Mouse (Mus musculus): ENCODE data around the gene Tmem119.

The Tmem119 gene

GRCm38 (mm10) chr5:113824228-113824627, 23.9 kb upstream of the Tmem119 start:
- in situ Hi-C loops (cut with MboI, MseI), result no loop called here

GRCm38 (mm10) chr5:113818572-113818971, 18.3 kb upstream of the Tmem119 start:
- in situ Hi-C loops (cut with MboI, MseI), result no loop called here

- in situ Hi-C loops (cut with MboI, MseI), result no loop called here
These were observed 15.4 kb upstream of the Tmem119 start for GRCm38 (mm10) chr5:113815638-113816152.

GRCm38 (mm10) chr5:113815041-113815389, 14.7 kb upstream of the Tmem119 start:
- in situ Hi-C loops (cut with MboI, MseI), result no loop called here

- in situ Hi-C loops (cut with MboI, MseI), result loop anchor here (5.0 kb wide), 1 partner anchor 42 kb away; the partner anchor contains the start of genes Iscu and Sart3
These were observed 14.1 kb upstream of the Tmem119 start for GRCm38 (mm10) chr5:113814111-113815040.

GRCm38 (mm10) chr5:113813608-113814007, 13.3 kb upstream of the Tmem119 start:
- in situ Hi-C loops (cut with MboI, MseI), result loop anchor here (5.0 kb wide), 1 partner anchor 41 kb away; the partner anchor contains the start of genes Iscu and Sart3

GRCm38 (mm10) chr5:113812638-113813037, 12.3 kb upstream of the Tmem119 start:
- in situ Hi-C loops (cut with MboI, MseI), result loop anchor here (5.0 kb wide), 1 partner anchor 40 kb away; the partner anchor contains the start of genes Iscu and Sart3

- in situ Hi-C loops (cut with MboI, MseI), result loop anchor here (5.0 kb wide), 1 partner anchor 40 kb away; the partner anchor contains the start of genes Iscu and Sart3
These were observed 11.6 kb upstream of the Tmem119 start for GRCm38 (mm10) chr5:113811824-113812420.

GRCm38 (mm10) chr5:113810111-113810510, 9.8 kb upstream of the Tmem119 start:
- in situ Hi-C loops (cut with MboI, MseI), result loop anchor here (5.0 kb wide), 1 partner anchor 38 kb away; the partner anchor contains the start of genes Iscu and Sart3

GRCm38 (mm10) chr5:113808177-113808576, 7.9 kb upstream of the Tmem119 start:
- in situ Hi-C loops (cut with MboI, MseI), result no loop called here

GRCm38 (mm10) chr5:113807712-113808111, 7.4 kb upstream of the Tmem119 start:
- in situ Hi-C loops (cut with MboI, MseI), result no loop called here

GRCm38 (mm10) chr5:113806414-113806813, 6.1 kb upstream of the Tmem119 start:
- in situ Hi-C loops (cut with MboI, MseI), result no loop called here

- in situ Hi-C loops (cut with MboI, MseI), result no loop called here
These were observed 5.0 kb upstream of the Tmem119 start for GRCm38 (mm10) chr5:113805301-113805700.

- in situ Hi-C loops (cut with MboI, MseI), result no loop called here
These were observed 4.2 kb upstream of the Tmem119 start for GRCm38 (mm10) chr5:113804395-113804966.

- in situ Hi-C loops (cut with MboI, MseI), result no loop called here
These were observed 625 bp downstream of the Tmem119 start for GRCm38 (mm10) chr5:113799691-113800090.

GRCm38 (mm10) chr5:113798525-113798924, 1.8 kb downstream of the Tmem119 start:
- in situ Hi-C loops (cut with MboI, MseI), result no loop called here

- in situ Hi-C loops (cut with MboI, MseI), result no loop called here
These were observed 3.0 kb downstream of the Tmem119 start for GRCm38 (mm10) chr5:113797149-113797882.

GRCm38 (mm10) chr5:113796401-113797148, 3.7 kb downstream of the Tmem119 start:
- in situ Hi-C loops (cut with MboI, MseI), result no loop called here

GRCm38 (mm10) chr5:113791197-113792095, 8.9 kb downstream of the Tmem119 start:
- in situ Hi-C loops (cut with MboI, MseI), result no loop called here
